Mouse (Mus musculus) kidney, postnatal 36 days (tissue): ENCODE data around the gene Polr3h.
"Not testable (repeated sequence)": the region's sequence is repeated elsewhere in the genome, so short reads cannot be mapped to it uniquely, and the experiment has no call there.

Experiments used
- DNase-seq, 2 experiments: peaks; one replicate each; pipeline ENCODE4 v3.0.0; 2021 to 2022; ENCODE audit warnings: mixed read lengths in 2 of 2

Gene Polr3h

DNA sequence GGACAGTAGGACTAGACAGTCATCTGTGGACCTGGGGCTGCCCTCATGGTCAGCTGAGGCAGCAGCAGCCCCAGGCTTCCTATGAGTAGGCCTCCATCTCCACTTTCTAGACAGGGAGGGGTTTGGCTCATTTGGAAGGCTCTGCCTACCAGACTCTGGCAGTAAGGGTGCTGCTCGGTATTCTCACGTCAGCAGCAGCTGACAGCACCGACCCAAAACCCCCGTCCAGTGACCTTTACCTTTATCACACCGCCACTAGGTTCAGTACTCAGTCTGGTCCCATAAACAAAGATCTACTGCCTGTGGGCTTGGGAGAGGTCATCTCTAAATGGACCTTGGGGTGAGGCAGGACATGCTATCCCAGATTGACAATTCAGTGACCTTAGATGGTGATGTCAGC, 10.4 kb downstream of the Polr3h start:
- no peak for DNase-seq

DNA sequence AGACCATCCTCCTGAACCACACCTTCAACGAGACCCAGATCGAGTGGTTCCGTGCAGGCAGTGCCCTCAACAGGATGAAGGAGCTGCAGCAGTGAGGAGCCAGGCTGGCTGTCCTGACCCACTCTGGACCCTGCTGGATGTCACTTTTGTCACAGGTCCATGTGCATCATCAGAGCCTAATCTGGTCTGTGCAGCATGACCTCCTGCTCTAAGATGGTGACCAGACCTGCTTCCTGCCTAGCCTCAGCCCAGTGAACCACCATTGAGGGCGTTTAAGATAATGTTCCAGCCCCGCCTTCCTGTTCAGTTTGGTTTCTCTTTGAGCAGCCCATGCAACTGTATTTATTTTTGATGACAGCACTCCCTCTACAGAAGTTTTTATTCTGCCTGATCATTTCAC, 11.4 kb downstream of the Polr3h start:
- DNase-seq: no peak

DNA sequence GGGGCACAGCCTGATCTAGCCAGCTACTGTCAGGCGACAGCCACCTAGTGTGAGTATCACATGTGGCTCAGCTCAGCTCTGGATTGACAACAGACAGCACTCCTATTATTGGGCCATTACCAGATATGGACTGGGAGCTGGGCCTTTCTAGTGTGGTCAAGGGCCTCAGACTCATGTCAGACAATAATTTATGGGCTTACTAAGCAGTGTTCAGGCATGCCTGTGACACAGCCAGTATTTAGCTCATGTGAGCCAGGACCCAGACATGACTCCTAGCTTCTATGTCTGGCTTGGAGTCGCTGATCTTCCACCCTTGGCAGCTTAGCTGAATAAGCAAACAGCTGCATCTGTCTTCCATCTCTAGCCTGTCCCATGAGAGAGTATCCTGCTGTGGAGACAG, 13.5 kb downstream of the Polr3h start:
- no peak for DNase-seq

DNA sequence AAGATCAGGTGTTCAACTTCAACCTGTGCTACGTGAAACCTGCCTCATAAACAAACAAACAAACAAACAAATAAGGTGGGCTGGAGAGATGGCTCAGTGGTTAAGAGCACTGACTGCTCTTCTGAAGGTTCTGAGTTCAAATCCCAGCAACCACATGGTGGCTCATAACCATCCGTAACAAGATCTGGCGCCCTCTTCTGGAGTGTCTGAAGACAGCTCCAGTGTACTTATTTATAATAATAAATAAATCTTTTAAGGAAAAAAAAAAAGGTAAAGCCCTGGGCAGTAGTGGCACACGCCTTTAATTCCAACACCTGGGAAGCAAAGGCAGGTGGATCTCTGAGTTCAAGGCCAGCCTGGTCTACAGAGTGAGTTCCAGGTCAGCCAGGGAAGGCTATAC, 17.3 kb downstream of the Polr3h start:
- DNase-seq: not testable (repeated sequence)

DNA sequence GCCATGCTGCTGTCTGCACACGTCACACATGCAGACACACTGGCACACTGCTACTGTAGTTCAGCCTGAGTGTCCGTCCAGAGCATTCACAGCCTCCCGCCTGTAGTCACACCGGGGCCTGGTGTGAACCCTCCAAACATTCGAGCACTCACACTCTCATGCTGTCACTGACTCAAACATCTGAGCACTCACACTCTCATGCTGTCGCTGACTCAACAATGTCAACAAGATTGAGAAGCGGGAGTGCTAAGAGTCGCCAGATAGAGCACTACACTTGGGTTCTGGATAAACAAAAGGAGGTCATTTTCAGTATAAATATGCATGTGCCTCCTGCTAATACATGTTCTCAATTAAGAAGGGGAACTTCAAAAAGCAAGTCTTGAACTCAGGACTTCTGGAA, 18.1 kb downstream of the Polr3h start:
- DNase-seq: no peak

DNA sequence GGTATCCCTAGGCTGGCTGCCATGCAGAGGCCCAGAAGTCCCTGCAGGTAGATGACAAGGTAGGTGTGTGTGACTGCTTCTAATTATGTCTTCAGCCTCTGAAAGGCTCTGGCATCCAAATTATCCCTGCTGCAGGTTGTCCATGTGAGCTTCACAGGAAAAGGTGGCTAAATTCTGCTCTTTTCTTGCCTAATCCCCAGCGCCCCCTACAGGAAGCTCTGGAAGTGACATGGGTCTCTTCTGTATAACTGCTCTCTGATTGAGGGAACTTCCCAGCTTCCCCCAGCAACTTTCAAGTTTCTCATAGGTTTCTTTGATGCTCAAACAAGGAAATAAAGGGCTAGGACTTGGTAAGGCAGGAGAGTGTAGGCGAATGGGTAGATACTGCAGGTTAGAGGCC, 21.1 kb downstream of the Polr3h start:
- peak; percentile 71 to 90 for DNase-seq

DNA sequence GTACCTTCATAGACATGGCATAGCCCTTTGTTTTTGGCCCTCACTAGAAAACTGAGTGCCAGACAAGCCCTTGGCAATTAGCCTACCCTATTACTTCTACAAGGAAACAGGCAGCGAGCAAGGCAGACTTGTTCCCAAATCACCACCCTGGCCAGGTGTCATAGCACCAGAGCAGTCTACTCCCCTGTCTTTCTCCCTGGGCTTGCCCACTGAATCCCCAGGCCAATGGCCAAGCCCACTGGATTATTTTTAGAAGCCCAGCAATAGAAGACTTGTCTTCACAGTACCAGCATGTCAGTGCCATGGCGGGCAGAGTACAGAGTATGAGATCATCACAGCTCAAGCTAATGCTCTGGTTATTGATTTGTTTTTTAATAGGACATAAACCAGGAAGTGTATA, 27.3 kb downstream of the Polr3h start:
- no peak for DNase-seq

DNA sequence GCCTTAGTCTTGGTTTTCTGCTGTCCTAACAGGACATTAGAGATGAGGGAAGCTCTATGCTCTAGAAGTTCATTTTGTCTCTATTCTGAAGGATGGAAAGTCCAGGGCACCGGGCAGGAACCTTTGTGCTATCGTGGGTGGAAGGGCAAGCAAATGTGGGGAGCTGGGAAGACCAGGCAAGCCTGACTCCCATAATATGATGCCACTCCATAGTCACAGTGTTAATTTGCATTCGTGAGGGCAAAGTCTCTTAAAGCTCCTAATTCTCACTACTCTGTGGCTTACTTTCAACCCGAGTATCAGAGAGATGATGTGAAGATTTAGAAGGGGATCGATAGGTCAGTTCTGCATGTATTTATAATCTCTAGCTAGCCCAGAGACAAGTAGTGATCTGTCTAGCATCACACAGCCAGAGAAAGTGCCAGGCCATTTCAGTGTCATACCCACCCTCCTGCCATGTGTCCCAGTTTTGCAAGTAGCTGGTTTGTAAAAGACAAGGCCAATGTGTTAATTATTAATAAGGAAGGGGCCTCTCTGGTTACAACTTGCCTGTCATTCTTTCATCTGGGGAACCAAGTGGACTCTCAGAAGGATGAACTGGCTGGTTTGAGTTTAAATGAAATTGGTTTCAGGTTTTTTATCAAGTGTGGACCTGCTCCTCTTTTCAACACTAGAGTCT, 28.3 kb downstream of the Polr3h start:
- DNase-seq: peak in 1 of 2 experiments; percentile 59

DNA sequence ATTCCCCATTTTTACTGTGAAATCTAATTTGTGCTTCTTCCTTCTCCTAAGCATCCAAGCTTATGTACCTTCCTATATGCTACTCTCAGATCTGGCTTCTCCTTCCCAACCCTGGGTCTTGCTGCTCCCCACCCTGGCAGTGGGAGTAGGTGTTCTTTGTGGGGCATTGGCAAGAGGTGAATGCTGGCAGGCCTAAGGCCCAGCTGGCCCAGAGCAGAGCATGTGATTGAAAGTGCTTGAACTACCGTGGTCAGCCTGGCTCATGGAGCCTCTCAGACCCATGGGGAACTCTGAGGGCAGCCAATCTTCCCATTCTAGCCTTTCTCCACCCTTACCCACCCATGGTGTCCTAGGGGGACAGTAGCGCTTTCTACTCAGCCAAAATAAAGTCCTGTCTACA, 29.6 kb downstream of the Polr3h start:
- DNase-seq: no peak

DNA sequence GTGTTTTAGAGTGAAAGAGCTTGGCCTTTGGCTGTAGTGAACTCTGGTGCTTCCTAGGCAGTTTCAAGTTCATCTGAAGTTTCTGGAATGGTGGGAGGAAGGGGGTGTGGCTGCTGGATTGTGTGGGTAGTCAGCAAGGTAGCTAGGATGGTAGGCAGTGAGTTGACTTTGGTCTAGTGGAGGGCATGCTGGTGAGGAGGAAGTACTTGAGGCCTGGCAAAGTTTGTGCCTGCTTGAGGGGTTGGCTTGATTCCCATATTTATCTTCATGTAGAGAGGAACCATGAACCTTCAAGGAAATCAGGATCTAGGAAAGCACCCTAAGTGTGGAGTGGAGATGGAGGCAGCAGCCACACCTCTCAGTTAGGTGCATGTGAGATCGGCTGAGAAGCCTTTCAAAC, 32.0 kb downstream of the Polr3h start:
- DNase-seq: peak; percentile 59 to 81

DNA sequence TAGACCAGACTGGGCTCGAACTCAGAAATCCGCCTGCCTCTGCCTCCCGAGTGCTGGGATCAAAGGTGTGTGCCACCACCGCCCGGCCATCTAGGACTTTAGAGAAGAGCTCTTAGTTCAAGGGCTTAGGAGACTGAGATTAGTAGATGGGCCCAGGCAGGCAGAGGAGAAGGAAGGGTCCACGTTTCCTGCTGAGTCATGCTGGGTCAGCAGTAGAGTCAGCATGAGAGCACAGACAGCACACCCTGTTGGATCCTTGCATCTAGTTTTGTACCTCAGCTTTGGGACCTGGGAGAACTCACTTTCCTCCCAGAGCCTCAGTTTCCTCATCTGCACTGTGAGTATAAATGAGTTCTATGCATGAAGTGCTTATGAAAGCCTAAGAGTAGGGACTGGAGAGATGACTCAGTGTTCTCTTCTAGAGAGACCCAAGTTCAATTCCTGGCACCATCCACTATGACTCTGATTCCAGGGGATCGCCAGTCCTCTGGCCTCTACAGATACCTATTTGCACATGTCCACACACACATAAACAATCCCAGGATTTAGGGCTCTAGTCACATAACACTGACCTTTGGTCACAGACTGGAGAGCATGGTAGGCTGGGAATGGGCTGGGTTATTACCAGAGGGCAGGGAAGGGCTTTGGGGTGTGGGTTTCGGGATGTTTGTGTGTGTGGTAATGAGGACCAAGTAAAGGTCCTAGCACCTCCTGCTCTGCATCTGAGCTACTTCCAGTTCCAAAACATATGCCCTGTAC, 34.0 kb downstream of the Polr3h start:
- DNase-seq: peak in 1 of 2 experiments; percentile 40

DNA sequence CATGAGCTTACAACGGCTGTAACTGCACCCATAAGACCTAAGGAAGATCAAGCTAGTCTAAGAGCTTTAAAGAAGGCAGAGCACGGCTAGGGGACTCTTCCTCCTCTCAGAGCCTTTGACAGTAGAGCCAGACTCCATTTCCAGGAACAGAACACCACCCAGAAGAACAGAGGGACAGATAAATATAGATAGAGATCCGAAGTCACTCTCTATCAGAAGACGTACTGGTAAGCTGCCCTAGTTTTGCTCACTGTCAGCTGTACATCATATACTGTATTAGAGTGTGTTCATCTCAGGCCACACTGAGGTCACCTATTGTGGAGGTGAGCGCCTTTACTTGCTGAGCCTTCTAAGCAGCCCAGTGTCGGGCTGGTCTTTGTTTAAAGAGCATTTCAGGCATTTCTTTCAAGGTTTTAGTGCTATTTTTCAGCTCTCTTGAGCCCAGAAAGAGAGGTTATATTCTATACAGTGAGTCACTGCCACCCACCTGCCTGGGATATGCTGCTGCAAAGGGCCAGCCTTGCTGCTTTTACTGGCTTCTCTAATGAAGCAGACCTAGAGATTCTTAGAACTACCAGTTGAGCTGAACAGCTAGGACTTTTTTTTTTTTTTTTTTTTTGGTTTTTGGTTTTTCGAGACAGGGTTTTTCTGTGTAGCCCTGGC, 34.8 kb downstream of the Polr3h start:
- DNase-seq: no peak

DNA sequence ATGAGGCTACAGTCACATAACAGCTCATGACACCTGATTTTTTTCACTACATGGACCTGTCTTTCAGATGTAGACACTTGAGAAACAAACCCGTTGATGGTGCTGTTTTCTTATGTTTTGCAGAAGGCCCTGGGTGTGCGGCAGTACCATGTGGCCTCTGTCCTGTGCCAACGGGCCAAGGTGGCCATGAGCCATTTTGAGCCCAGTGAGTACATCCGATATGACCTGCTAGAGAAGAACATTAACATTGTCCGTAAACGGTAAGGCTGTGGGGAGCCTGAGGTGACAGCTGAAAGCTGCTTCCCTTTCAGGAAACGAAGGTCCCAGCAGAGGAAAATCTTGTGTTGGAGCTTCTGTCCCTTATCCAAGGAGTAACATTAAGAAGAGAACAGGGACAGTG, 36.9 kb downstream of the Polr3h start:
- DNase-seq: no peak

DNA sequence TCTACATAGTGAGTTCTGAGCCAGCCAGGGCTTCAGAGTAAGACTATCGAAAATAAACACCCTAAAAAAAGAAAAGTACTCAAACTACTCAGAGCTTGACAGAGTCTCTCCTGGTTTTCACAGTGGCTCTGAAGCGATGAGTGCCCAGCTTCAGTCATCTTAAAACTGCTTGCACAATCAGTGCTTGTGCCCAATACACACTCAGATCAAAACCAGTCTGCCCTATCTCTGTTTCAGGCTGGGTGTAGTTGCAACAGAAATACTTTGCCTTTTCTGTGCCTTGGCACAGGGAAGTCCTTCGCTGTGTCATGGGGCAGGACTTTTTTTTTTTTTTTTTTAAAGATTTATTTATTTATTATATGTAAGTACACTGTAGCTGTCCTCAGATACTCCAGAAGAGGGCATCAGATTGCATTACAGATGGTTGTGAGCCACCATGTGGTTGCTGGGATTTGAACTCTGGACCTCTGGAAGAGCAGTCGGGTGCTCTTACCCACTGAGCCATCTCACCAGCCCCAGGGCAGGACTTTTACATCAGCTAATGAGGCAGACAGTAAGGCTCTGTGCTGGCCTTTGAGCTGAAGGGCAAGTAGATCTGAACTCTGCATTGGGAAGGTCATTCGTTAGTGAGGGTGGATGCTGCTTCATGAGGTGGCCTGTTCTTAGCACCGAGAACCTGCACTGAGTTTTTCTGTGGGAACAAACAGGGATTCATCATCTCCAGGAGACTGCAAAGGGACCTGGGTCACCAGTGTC, 39.1 kb downstream of the Polr3h start:
- peak; percentile 33 to 35 for DNase-seq

DNA sequence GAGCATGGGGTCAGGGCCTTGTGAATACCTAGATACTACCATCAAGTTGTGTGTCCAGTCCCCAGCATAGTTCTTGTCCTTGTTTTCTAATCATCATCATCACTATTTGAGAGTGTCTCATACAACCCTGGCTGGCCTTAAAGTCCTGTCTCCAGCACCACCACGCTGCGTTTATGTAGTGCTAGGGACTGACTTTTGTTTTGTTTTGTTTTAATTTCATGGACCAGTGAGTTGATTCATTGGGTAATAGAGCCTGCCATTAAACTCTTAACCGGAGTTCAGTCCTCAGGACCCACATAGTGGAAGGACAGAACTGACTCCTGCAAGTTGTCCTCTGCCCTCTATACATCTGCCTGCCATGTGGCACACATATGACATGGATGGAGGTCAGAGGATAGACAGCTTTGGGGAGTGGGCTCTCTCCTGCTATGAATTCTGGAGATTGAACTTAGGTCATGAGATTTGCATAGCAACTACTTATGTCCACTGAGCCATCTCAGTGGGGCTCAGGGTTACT, 40.6 kb downstream of the Polr3h start:
- no peak for DNase-seq

DNA sequence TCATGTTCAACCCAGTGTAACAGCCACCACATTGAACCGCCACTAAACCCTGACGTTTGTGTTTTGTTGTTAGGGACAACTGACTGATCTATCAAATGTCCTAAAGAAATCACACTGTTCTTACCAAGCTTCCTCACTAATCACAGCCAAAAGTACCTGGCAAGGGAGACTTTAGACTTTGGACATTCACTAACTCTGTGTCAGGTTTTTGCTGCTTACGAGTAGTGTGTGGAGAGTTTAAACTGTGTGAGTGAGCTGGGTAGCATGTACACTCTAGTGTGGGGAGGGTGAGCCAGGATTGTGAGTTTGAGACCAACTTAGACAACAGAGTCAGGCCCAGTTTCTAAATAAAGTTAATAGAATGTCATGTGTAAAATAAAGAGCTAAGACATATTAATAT, 43.7 kb downstream of the Polr3h start:
- peak; percentile 40 to 65 for DNase-seq

DNA sequence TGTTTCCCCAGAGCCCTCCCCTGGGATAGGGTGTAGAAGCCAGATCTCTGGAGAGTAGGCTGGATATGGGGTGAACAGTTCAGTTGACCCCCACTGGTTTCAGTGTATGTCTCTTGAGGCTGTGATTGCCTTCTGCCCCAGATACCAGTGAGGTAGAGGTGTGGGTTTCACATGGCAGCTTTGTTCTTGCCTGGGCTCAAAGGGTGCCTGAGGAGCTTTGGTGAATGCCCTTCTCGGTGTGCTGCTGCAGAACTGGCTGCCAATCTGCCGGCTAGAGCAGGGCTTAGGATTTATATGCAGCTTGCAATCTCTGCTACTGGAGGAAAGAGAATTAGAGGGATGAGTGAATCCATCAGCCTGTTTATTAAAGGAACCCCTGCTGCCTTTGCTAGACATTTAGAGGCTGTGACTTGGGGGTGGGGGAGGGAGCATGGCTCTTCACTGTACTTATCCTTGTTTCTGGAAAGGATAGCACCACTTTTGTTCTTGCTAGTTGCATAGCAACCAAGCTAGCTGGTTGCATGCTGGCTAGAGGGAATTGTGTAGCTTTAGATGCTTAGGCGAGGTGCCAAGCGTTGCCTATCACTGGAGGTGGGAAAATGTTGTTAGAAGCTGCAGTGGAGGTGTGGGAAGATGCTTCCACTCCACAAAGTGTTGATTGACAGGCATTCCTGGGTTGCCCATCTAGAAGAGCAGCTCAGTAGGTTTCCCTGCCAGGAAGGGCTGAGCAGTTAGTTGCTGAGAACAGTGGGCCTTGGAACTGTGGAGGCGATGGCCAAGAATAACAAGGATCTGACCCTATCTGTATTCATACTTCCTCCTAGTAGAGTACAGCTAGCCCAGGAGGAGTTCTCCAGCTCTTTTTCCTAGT, 46.3 kb downstream of the Polr3h start:
- DNase-seq: peak in 1 of 2 experiments; percentile 19

DNA sequence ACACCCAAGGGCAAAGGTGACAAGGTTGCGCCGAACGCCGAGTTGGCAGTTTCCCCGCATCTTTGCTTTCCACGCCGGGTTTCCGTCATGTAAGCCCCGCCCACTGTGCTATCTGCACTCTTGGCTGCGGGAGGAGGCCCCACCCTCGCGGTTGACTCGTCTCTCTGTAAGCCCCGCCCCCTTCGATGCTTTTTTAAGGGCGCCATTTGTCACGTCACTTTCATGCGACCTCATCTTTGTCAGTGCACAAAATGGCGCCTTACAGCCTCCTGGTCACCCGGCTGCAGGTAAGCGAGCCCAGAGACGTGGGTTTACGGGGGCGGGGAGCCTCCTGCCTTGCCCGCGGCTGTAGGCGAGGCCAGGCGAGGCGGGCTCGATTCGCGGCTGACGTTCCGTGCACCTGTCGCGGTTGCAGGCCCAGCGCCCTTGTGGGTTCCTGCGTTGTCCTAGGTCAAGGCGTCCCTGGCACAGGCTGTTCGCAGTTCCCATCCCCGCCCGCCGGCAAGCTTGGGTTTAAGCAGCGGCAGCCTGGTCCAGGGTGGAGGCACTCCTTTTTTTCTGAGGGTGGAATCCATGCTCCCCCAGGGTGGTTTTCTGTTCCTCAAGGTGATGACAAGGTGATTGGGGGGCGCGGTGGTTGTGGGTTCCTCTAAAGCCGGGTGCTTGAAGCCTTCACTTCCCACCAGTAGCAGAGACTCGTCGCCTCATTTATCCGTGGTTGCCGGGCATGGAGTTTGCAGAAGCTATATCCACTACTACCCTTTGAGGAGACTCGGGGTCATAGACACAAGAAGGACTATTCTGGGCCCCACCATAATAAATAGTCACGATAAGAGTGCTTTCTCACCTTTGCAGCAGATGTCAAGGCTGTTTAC, 53.5 kb downstream of the Polr3h start, which contains the start of gene Aco2:
Gene Aco2, plus strand, starts transcription at position 48 of the 875 bp plus-strand sequence.
- DNase-seq: peak; percentile 100

DNA sequence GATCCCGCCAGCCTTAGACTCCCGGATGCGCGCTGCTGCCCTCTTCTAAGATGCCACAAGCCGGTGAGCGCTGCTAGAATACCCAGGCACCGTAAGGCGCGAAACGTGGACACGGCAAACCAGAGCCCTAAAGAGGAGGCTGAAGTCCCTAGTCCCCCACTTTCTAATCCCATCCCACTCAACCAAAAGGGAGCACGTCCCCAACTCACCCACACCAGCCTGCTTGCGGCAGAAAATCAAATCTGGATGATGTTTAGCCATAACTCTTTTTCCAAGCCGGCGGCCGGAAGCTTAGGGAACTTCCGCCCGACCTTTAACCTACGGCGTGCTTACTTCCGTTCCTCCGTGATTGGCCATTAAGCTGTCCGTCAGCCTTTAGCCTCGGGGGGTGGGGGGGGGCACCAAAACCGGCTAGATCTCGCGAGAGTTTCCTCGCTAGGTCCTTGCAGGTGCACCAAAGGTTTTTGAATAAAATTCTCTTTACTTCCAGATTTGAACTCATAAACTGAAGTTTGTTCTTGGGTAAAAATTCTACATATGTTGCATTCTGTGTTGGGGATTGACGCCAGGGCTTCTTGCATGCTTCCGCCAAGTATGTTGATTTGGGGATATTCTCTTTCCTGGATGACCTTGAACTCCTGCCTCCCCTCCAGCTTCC, 54.3 kb downstream of the Polr3h start, which contains the start of gene Phf5a:
Gene Phf5a, minus strand, starts transcription at position 308 of the 658 bp plus-strand sequence.
- peak; percentile 92 for DNase-seq

DNA sequence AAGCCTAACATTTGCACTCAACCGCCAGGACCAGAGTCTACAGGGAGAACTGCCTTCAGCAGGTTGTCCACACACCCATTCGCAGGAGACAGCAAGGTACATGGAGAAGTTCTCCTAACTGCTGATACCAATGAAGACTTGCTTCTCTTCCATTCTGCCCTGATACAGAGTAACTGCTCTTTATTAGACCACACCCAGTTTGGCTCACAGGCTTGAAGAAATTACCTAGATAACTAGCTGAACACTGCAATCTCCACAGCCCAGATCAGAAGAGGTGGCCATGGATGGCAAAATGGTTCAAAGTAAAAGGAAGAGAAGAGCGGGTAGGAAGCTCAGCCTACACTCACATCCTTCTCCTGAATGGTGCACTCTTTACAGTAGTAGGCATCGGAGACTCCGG, 56.1 kb downstream of the Polr3h start:
- no peak for DNase-seq
